Mouse (Mus musculus): ENCODE measurements around the gene Fxyd1. TPM values are rescaled to one million over a fixed set of nuclear protein-coding genes. Genes with fewer than 3 reads are reported as not detected.

The Fxyd1 gene
- polyA plus RNA-seq, 1 experiment, result 330 TPM

DNA sequence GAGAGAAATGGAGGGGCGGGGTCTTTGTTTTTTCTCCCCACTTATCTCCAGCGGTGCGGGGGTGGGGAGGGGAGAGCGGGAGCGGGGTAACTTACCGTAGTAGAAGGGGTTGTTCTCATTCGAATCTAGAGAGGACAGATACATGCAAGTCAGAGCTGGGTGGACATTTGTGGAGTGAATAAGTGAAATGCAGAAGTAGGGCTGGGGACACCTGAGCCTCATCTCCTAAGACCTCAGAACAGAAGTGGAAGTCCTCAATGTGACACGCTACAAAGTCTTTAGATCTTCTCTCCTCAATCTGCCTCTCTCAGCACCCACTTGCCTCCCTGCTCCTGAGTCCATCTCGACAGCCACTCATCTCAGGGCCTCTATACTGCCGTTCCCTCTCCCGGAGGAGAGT, 21.7 kb downstream of the Fxyd1 start:
- H3K4me3 ChIP-seq (replicated peaks; ENCODE audit: extremely low read depth, low read depth, low read length), result no peak overlapping the region
- TF ChIP-seq POLR2A (IDR thresholded peaks at IDR 0.05; ENCODE audit: borderline replicate concordance, extremely low read depth, low read depth, low read length) (no peak), CTCF (IDR thresholded peaks at IDR 0.05; ENCODE audit: insufficient read depth, low read length) (no peak)
- 82% methylated on average over 11 of the region's 11 CpGs for WGBS
- no peak for DNase-seq
- peaks cover 6% of the 10 kb centered on the region for H3K4me1 ChIP-seq (ENCODE audit: control insufficient read depth, insufficient read depth, low read length)

DNA sequence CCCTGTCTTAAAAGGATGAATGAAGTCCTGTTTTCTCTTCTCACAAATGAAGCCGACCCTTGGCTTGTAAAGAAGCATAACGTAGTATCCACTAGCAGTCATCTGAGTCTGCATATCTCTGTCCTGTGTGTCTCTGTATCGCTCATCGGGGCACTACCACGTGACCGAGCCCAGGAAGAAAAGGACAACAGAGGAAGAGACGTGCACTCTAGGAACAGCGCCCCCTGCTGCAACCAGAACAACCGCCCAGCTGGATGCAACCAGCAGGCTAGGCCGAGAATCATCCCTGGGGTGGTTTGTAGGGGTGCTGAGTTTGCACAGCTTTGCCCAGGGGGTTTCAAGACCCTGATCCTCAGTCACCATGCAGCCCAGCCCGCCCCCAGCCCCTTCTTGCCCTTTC, 22.2 kb downstream of the Fxyd1 start:
- no peak for DNase-seq
- TF ChIP-seq CTCF (IDR thresholded peaks at IDR 0.05; ENCODE audit: insufficient read depth, low read length) (peak; percentile 30; the same call in 1 of the 2 replicates), POLR2A (IDR thresholded peaks at IDR 0.05; ENCODE audit: borderline replicate concordance, extremely low read depth, low read depth, low read length) (no peak)
- no peak overlapping the region for H3K4me3 ChIP-seq (replicated peaks; ENCODE audit: extremely low read depth, low read depth, low read length)
- peaks cover 6% of the 10 kb centered on the region for H3K4me1 ChIP-seq (ENCODE audit: control insufficient read depth, insufficient read depth, low read length)
- 55% methylated on average over 11 of the region's 11 CpGs for WGBS

DNA sequence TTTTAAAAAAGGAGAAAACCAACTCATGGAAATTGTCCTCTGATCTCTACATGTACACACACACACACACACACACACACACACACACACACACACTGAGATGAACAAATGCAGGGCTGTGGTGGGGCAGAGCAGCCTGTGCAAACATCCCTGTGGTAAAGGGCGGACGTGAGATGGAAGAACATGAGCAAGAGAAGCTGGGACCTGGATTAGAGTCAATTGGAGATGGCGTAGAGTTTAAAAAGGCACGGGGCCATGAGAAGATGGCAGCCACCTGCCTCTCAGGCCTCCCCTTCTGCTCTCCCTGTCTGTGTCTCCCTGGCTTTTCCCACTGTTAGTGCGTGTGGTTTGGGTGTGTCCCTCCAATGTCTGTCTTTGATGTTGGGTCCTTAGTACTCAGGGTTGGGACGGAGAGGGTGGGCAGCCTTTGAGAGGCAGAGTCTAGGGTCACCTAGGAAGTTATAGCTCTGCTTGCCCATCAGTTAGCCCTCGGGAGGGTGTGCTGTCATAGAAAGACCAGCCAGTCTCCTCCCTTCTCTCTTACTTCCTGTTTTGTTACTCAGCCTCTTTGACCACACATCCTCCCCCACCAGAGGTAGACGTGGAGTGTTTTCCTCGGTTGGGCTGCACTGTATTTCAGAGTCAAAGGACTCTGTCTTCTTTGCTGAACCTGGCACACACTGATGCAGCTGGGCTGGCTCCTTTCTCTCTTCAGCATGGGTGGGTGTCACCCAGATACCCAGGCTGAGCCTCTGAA, 23.4 kb downstream of the Fxyd1 start:
- no peak for TF ChIP-seq CTCF (IDR thresholded peaks at IDR 0.05; ENCODE audit: insufficient read depth, low read length)
- 0 out of 2 replicates have a peak, but pooled peaks have one; percentile 8 for TF ChIP-seq POLR2A (IDR thresholded peaks at IDR 0.05; ENCODE audit: borderline replicate concordance, extremely low read depth, low read depth, low read length)
- Histone ChIP-seq H3K4me3 (replicated peaks; ENCODE audit: extremely low read depth, low read depth, low read length) (no peak overlapping the region), H3K4me1 (ENCODE audit: control insufficient read depth, insufficient read depth, low read length) (peaks cover 6% of the 10 kb centered on the region)
- 37% methylated on average over 9 of the region's 9 CpGs for WGBS
- DNase-seq, result no peak

DNA sequence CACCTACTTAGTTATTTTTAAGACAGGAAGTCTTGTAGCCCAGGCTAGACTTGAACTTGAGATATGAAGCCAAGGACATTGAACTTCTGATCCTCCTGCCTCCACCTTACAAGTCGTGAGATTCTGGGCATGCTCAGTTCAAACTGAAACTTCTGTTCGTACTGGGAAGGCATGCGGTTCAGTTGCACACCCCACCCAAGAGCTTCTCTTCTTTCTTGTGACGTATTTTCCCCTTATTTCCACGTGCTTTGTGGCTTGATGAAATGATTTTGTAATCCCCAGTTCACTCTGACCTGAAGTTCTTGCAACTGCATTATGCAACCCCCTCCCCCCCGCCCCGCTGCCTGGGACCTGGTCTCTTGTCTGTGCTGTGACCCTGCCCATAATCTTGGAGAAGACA, 25.3 kb downstream of the Fxyd1 start:
- peaks cover 6% of the 10 kb centered on the region for H3K4me1 ChIP-seq (ENCODE audit: control insufficient read depth, insufficient read depth, low read length)
- TF ChIP-seq CTCF (IDR thresholded peaks at IDR 0.05; ENCODE audit: insufficient read depth, low read length) (no peak), POLR2A (IDR thresholded peaks at IDR 0.05; ENCODE audit: borderline replicate concordance, extremely low read depth, low read depth, low read length) (no peak)
- WGBS, result 76% methylated on average over 7 of the region's 7 CpGs
- DNase-seq, result no peak
- H3K4me3 ChIP-seq (replicated peaks; ENCODE audit: extremely low read depth, low read depth, low read length), result no peak overlapping the region

- WGBS, result 79% methylated on average over 2 of the region's 2 CpGs
- H3K4me3 ChIP-seq (replicated peaks; ENCODE audit: extremely low read depth, low read depth, low read length), result no peak overlapping the region
- DNase-seq, result no peak
- H3K4me1 ChIP-seq (ENCODE audit: control insufficient read depth, insufficient read depth, low read length), result peaks cover 6% of the 10 kb centered on the region
- TF ChIP-seq CTCF (IDR thresholded peaks at IDR 0.05; ENCODE audit: insufficient read depth, low read length) (no peak), POLR2A (IDR thresholded peaks at IDR 0.05; ENCODE audit: borderline replicate concordance, extremely low read depth, low read depth, low read length) (no peak)
These were observed 26.3 kb downstream of the Fxyd1 start for GRCm38 (mm10) chr7:31030717-31031116.

- no peak for DNase-seq
- WGBS, result 65% methylated on average over 8 of the region's 8 CpGs
- TF ChIP-seq POLR2A (IDR thresholded peaks at IDR 0.05; ENCODE audit: borderline replicate concordance, extremely low read depth, low read depth, low read length) (no peak), CTCF (IDR thresholded peaks at IDR 0.05; ENCODE audit: insufficient read depth, low read length) (no peak)
- Histone ChIP-seq H3K4me1 (ENCODE audit: control insufficient read depth, insufficient read depth, low read length) (peaks cover 1% of the 10 kb centered on the region), H3K4me3 (replicated peaks; ENCODE audit: extremely low read depth, low read depth, low read length) (no peak overlapping the region)
These were observed 28.4 kb downstream of the Fxyd1 start for GRCm38 (mm10) chr7:31028609-31029008.

- H3K4me3 ChIP-seq (replicated peaks; ENCODE audit: extremely low read depth, low read depth, low read length), result no peak overlapping the region
- WGBS, result 36% methylated on average over 10 of the region's 10 CpGs
- no peaks in the 10 kb centered on the region for H3K4me1 ChIP-seq (ENCODE audit: control insufficient read depth, insufficient read depth, low read length)
- TF ChIP-seq POLR2A (IDR thresholded peaks at IDR 0.05; ENCODE audit: borderline replicate concordance, extremely low read depth, low read depth, low read length), result no peak
- no peak for TF ChIP-seq CTCF (IDR thresholded peaks at IDR 0.05; ENCODE audit: insufficient read depth, low read length)
- no peak for DNase-seq
These were observed 39.7 kb downstream of the Fxyd1 start for GRCm38 (mm10) chr7:31017104-31017901.

- WGBS, result 69% methylated on average over 5 of the region's 5 CpGs
- no peak for DNase-seq
- no peak overlapping the region for H3K4me3 ChIP-seq (replicated peaks; ENCODE audit: extremely low read depth, low read depth, low read length)
- TF ChIP-seq CTCF (IDR thresholded peaks at IDR 0.05; ENCODE audit: insufficient read depth, low read length), result no peak
- no peak for TF ChIP-seq POLR2A (IDR thresholded peaks at IDR 0.05; ENCODE audit: borderline replicate concordance, extremely low read depth, low read depth, low read length)
- peaks cover 4% of the 10 kb centered on the region; the same call in 1 of the 2 replicates for H3K4me1 ChIP-seq (ENCODE audit: control insufficient read depth, insufficient read depth, low read length)
These were observed 44.0 kb downstream of the Fxyd1 start for GRCm38 (mm10) chr7:31012971-31013370.

DNA sequence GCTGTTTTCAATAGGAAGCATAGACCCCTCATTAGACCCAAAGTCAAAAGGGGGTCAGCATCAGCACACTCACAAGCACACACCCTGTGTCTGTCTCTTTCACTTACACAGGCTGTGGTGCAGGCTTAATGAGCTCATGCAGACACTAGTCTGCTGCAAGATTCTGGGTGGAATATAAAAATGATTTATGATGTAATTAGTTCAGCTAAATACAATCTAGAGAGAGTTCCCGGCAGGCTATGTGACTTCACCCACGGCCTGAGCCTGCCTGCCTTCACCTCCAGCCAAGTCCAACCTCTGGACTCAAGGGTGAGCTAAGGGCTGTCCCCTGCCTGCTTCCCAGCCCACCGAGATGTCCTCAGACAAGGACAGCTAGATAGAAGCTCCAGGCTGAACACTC, 48.1 kb downstream of the Fxyd1 start:
- WGBS, result 33% methylated on average over 3 of the region's 3 CpGs

More for the DNA sequence above, 48.1 kb downstream of the Fxyd1 start:
- no peak overlapping the region for H3K4me3 ChIP-seq (replicated peaks; ENCODE audit: extremely low read depth, low read depth, low read length)
- TF ChIP-seq CTCF (IDR thresholded peaks at IDR 0.05; ENCODE audit: insufficient read depth, low read length) (no peak), POLR2A (IDR thresholded peaks at IDR 0.05; ENCODE audit: borderline replicate concordance, extremely low read depth, low read depth, low read length) (no peak)
- peaks cover 4% of the 10 kb centered on the region; the same call in 1 of the 2 replicates for H3K4me1 ChIP-seq (ENCODE audit: control insufficient read depth, insufficient read depth, low read length)
- no peak for DNase-seq

All from lung, adult 2 months (tissue).